Mouse (Mus musculus) intestine, postnatal 0 days (tissue): ENCODE results near the gene Ltc4s. TPM values are rescaled to one million over a fixed set of nuclear protein-coding genes. Genes with fewer than 3 reads are reported as not detected.

Experiments
- ATAC-seq: fragments of 200-750 bp; cut with Nextera tagmentation; 2 replicates; pipeline ENCODE4 v1.8.0; 2017; ENCODE audit warnings: mild to moderate bottlenecking, moderate TSS enrichment, moderate library complexity
- H3K27ac ChIP-seq: fragments of 300-500 bp; sonication (generic); 2 replicates; pipeline ENCODE4 v1.5.1; 2014; ENCODE audit warnings: mild to moderate bottlenecking, low read depth, low read length, moderate library complexity
- H3K27me3 ChIP-seq: fragments of 300-500 bp; sonication (generic); replicated peaks from 2 replicates; pipeline ENCODE4 v1.6.1; 2014; ENCODE audit warnings: low read length, mixed read lengths; ENCODE audit not compliant: control insufficient read depth, insufficient read depth
- H3K36me3 ChIP-seq: fragments of 300-500 bp; sonication (generic); 2 replicates; pipeline ENCODE4 v1.6.1; 2014; ENCODE audit warnings: mild to moderate bottlenecking, moderate library complexity; ENCODE audit not compliant: control insufficient read depth, insufficient read depth
- H3K4me1 ChIP-seq: fragments of 300-500 bp; sonication (generic); replicated peaks from 2 replicates; pipeline ENCODE4 v1.6.1; 2014; ENCODE audit warnings: antibody characterized with exemption, low read length, mixed read lengths; ENCODE audit not compliant: control insufficient read depth, insufficient read depth
- H3K4me2 ChIP-seq: fragments of 300-500 bp; sonication (generic); replicated peaks from 2 replicates; pipeline ENCODE4 v1.6.1; 2014; ENCODE audit warnings: low read depth, mild to moderate bottlenecking, moderate library complexity
- H3K4me3 ChIP-seq: fragments of 300-500 bp; sonication (generic); 2 replicates; pipeline ENCODE4 v1.5.1; 2014; ENCODE audit warnings: low read depth, low read length
- H3K9ac ChIP-seq: fragments of 300-500 bp; sonication (generic); 2 replicates; pipeline ENCODE4 v1.6.1; 2014; ENCODE audit warnings: mild to moderate bottlenecking, low read depth, low read length
- H3K9me3 ChIP-seq: fragments of 300-500 bp; sonication (generic); 2 replicates; pipeline ENCODE4 v1.6.1; 2016; ENCODE audit warnings: mixed run types; ENCODE audit not compliant: control insufficient read depth
- CTCF ChIP-seq: sonication (generic); IDR thresholded peaks from 2 replicates; pipeline ENCODE4 v1.5.1; 2016; ENCODE audit warnings: low read depth, mild to moderate bottlenecking, control low read depth, antibody characterized with exemption, moderate library complexity
- WGBS: fragments of 180-500 bp; shearing (Covaris S2); extraction: QIAGEN DNeasy Blood & Tissue Kit; methylation state at CpG from one replicate; pipeline ENCODE4 v1.1.7; 2014; 5-methylcytosine and 5-hydroxymethylcytosine counted together
- polyA plus RNA-seq: library from polyadenylated mRNA; unstranded; fragments of >200 nt; fragmentation: Nextera tagmentation; extraction: Ambion mirVana; gene quantifications from 2 replicates; pipeline ENCODE4 v1.2.1, GENCODE M21; 2015

Gene Ltc4s
- polyA plus RNA-seq, 1 experiment from 2014 or later = 39.5 TPM

DNA sequence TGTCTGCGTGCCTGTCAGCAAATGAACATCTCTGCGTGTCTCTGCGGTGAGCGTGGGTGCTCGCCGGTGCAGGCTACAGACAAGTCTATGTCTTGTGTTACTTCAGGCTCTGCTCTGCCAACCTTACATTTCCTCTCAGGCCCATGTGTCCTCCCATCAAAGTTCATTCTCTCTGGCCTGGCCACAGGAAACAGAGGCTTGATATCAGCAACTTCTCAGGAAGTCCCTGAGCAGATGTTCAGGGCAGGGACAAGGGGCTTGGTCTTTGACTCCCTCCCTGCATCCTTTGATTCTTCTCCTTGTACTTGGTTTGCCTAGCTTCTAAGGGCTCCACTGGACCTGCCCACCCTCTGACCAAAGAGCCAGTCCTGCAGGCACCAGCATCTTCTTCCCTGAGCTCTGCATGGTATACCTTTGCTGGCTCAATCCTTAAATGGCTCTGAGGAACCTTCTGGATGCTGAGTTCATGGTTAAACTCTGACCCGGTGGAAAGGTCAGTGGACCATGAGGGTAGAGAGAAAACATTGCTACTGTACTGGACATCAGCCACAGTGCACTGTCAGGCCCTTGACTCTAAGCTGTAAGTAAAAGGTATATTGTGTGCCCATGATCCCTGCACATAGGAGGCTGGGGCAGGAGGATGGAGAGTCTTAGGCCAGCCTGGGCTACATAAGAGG is 2.0 kb upstream of the Ltc4s start:
- TF ChIP-seq CTCF = no peak
- H3K4me1 ChIP-seq = no peaks in the 10 kb centered on the region
- H3K4me2 ChIP-seq = no peak overlapping the region
- no peak overlapping the region for H3K9ac ChIP-seq
- H3K4me3 ChIP-seq = no peak overlapping the region
- no peaks in the 10 kb centered on the region for H3K27me3 ChIP-seq
- no peak for ATAC-seq
- 90% methylated on average over 7 of the region's 7 CpGs for WGBS
- peaks cover 2% of the 10 kb centered on the region; the same call in 1 of the 2 replicates for H3K36me3 ChIP-seq
- H3K27ac ChIP-seq = no peak overlapping the region
- H3K9me3 ChIP-seq = no peaks in the 10 kb centered on the region

DNA sequence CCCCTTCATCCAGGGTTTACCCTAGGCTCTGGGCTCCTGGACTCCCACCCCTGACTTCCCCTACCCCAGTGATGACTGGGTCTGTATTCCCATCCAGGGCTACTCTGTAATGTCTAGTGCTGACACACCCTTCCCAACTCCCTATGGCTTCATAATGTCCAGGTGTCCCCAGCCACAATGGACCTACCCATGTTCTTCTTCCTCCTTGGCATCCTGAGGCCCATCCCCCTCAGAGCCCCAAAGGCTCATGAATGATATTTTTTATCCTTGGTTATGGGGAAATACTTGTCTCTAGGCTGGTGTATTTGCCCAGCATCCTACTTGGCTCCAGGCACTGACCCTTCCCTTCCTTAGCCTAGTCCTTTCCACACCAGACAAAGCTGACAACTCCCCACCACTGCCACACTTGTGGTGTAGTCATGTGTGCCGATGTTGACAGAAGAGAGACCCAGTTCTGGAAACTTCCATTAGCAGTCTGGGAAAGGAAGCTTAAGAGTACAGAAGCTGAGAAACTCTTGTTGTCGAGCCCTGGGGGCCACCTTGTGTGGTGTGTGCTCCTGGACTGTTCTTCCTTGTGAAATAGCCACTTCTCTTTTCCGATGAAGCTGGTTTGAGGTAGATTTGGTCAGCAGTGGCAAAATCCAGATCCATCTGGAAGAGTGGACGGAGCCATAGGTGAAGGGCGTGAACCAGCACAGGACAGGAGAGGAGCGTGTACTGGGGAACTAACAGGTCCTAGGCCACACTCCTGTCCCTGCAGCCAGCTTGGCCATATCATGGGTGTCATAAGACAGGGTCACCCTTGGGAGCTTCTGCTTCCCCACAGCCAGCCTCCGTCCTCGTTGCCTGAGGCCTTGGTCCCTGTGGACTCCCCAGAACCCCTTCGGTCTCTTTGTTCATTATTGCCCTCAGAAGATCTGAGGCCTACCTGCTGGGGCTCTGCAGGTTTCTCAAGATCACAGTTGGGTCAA is 690 bp upstream of the Ltc4s start:
- H3K4me3 ChIP-seq = no peak overlapping the region
- no peak for TF ChIP-seq CTCF
- no peak overlapping the region for H3K27ac ChIP-seq
- H3K9me3 ChIP-seq = no peaks in the 10 kb centered on the region
- H3K4me1 ChIP-seq = no peaks in the 10 kb centered on the region
- H3K36me3 ChIP-seq = peaks cover 15% of the 10 kb centered on the region
- 91% methylated on average over 9 of the region's 9 CpGs for WGBS
- ATAC-seq = no peak
- no peak overlapping the region for H3K9ac ChIP-seq
- H3K27me3 ChIP-seq = no peaks in the 10 kb centered on the region
- H3K4me2 ChIP-seq = no peak overlapping the region

DNA sequence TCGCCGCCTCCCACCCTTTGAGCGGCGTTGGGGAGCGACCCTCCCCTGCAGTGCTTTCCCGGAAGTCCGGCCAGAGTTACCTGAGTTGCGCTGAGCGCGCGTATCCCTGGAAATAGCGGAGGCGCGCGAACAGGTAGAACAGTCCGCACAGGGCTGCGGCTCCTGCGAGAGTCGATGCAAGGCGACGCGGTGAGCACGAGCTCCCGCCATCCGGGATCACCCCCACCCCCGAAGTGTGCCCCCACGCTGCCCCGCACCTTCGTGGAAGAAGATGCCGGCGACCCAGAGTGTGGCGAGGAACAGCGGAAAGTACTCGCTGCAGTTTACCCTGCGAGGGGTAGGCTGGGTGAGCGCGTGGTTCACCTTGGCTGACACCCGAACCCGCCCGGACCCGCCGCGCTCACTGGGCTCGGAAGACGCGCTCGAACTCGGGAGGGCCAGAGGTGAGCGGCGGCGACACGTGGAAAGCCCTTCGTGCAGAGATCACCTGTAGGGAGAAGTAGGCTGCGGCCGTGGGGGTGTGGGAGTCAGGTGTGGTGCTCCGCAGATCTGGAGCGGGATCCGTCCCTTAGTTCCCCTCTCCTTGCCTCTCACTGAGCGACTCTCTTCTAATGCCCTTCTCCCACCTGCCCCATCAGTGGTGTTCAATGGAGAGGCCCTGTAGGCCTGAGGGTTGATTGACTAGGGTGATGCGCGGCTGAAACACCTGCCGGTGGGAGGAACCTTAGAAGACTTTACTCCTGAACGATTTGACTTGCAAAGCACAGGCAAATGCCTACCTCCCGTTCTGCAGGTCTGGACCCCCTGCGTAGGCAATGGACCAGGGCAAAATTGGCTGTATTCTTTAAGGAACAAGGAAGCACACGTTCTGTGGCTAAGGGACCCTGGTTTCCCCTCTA is 1.2 kb downstream of the Ltc4s start:
- WGBS = 2% methylated on average over 65 of the region's 66 CpGs

DNA sequence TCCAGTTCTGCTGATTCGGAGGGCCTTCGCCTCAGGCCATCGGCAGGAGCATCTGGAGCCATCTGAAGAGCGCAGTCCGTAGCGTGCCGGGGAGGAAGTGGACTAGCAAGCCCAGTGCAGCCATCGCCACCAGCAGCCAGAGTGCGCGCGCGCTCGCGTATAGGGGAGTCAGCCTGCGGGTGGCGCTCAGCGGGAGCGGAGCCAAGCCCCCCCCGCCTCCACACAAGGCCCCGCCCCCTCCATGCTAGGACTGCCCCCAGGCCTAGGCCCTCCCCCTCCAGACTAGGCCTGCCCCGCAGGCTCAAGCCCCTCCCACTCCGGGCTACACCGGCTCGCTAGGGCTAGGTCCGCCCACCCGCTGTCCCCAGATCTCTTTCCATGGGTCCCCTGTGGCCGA is 1.9 kb downstream of the Ltc4s start:
- Histone ChIP-seq H3K9me3 (no peaks in the 10 kb centered on the region), H3K9ac (peak overlapping the region; percentile 60), H3K36me3 (peaks cover 39% of the 10 kb centered on the region), H3K27ac (0 out of 2 replicates have a peak overlapping the region, but pooled peaks have one; percentile 41), H3K4me2 (peak overlapping the region; percentile 97), H3K27me3 (no peaks in the 10 kb centered on the region), H3K4me3 (peak overlapping the region; percentile 66), H3K4me1 (no peaks in the 10 kb centered on the region)
- ATAC-seq = peak; percentile 89
- peak; percentile 75 for TF ChIP-seq CTCF
- 2% methylated on average over 27 of the region's 27 CpGs for WGBS

More for the DNA sequence above, 1.2 kb downstream of the Ltc4s start:
- Histone ChIP-seq H3K36me3 (peaks cover 33% of the 10 kb centered on the region), H3K27me3 (no peaks in the 10 kb centered on the region), H3K9me3 (no peaks in the 10 kb centered on the region), H3K4me3 (peak overlapping the region; percentile 66), H3K9ac (peak overlapping the region; percentile 60), H3K4me2 (peak overlapping the region; percentile 97), H3K27ac (peak overlapping the region; percentile 41; the same call in 1 of the 2 replicates), H3K4me1 (no peaks in the 10 kb centered on the region)
- no peak for TF ChIP-seq CTCF
- ATAC-seq = peak; percentile 66

DNA sequence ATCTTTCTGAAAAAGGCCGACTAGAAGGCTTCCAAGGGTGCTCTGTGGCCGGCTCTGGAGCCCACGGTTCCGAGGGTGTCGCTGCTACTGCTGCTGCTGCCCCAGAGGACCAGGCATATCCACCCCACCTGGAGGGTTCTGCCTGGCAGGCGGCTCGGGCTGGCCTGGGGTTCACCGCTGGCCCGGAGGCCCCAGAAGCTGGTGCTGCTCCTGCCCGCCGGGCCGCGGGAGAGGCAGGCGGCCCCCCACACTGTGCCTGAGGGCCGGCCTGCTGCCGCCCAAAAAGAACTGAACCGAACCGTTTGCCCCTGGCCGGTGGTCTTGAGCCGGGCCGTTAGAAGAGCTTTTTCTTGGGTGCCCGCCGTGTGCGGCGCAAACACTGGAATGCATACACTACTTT is 3.8 kb downstream of the Ltc4s start:
- Histone ChIP-seq H3K4me3 (no peak overlapping the region), H3K27me3 (no peaks in the 10 kb centered on the region), H3K9me3 (no peaks in the 10 kb centered on the region), H3K27ac (no peak overlapping the region), H3K4me1 (no peaks in the 10 kb centered on the region), H3K4me2 (no peak overlapping the region), H3K36me3 (peaks cover 44% of the 10 kb centered on the region), H3K9ac (no peak overlapping the region)
- 97% methylated on average over 25 of the region's 25 CpGs for WGBS
- ATAC-seq = no peak
- no peak for TF ChIP-seq CTCF
